Mouse (Mus musculus) forebrain, embryonic 14.5 days (tissue): ENCODE measurements around the gene Gap43. TPM values are rescaled to one million over a fixed set of nuclear protein-coding genes. Genes with fewer than 3 reads are reported as not detected.
"Not testable (repeated sequence)": the region's sequence is repeated elsewhere in the genome, so short reads cannot be mapped to it uniquely, and the experiment has no call there.

ENCODE experiments used
- ATAC-seq: fragments of 200-750 bp; cut with Nextera tagmentation; 2 replicates; pipeline ENCODE4 v1.8.0; 2017; ENCODE audit warnings: mild to moderate bottlenecking, moderate library complexity
- DNase-seq: peaks from one replicate; pipeline ENCODE4 v3.0.0-alpha.2; 2015; ENCODE audit warnings: low spot score
- H3K27ac ChIP-seq: fragments of 300-500 bp; sonication (generic); 2 replicates; pipeline ENCODE4 v1.5.1; 2014; ENCODE audit warnings: low read depth, mild to moderate bottlenecking, control low read depth, low read length, moderate library complexity
- H3K27me3 ChIP-seq: fragments of 300-500 bp; sonication (generic); replicated peaks from 2 replicates; pipeline ENCODE4 v1.6.1; 2014; ENCODE audit warnings: low read length, control low read depth, mixed read lengths; ENCODE audit not compliant: control insufficient read depth, insufficient read depth
- H3K36me3 ChIP-seq: fragments of 300-500 bp; sonication (generic); 2 replicates; pipeline ENCODE4 v1.6.1; 2014; ENCODE audit warnings: low read length, control low read depth; ENCODE audit not compliant: control insufficient read depth, insufficient read depth
- H3K4me1 ChIP-seq: fragments of 300-500 bp; sonication (generic); 2 replicates; pipeline ENCODE4 v1.6.1; 2014; ENCODE audit warnings: antibody characterized with exemption, low read length, control low read depth; ENCODE audit not compliant: control insufficient read depth, insufficient read depth
- H3K4me2 ChIP-seq: fragments of 300-500 bp; sonication (generic); 2 replicates; pipeline ENCODE4 v1.6.1; 2014; ENCODE audit warnings: mild to moderate bottlenecking, control low read depth, low read length
- H3K4me3 ChIP-seq: fragments of 300-500 bp; sonication (generic); 2 replicates; pipeline ENCODE4 v1.5.1; 2014; ENCODE audit warnings: low read depth, low read length, control low read depth
- H3K9ac ChIP-seq: fragments of 300-500 bp; sonication (generic); 2 replicates; pipeline ENCODE4 v1.6.1; 2014; ENCODE audit warnings: mild to moderate bottlenecking, low read length, control low read depth, moderate library complexity
- H3K9me3 ChIP-seq: fragments of 300-500 bp; sonication (generic); replicated peaks from 2 replicates; pipeline ENCODE4 v1.6.1; 2016; ENCODE audit warnings: low read length, control low read depth, mixed read lengths; ENCODE audit not compliant: control insufficient read depth
- WGBS: fragments of 180-500 bp; shearing (Covaris S2); extraction: QIAGEN DNeasy Blood & Tissue Kit; methylation state at CpG from one replicate; pipeline ENCODE4 v1.1.7; 2014; 5-methylcytosine and 5-hydroxymethylcytosine counted together
- polyA plus RNA-seq: library from polyadenylated mRNA; unstranded; fragments of >200 nt; fragmentation: Nextera tagmentation; extraction: Ambion mirVana; gene quantifications from 2 replicates; pipeline ENCODE4 v1.2.1, GENCODE M21; 2014

Gene Gap43
- polyA plus RNA-seq = 829 and 974 TPM in 2 replicates

- no peaks in the 10 kb centered on the region for H3K36me3 ChIP-seq
- H3K4me3 ChIP-seq = peak within 1 kb of the TSS; percentile 48
- DNase-seq (peak; percentile 82), ATAC-seq (peak; percentile 85)
- H3K27ac ChIP-seq = peak within 1 kb of the TSS; percentile 85
- H3K4me1 ChIP-seq = peaks cover 8% of the 10 kb centered on the region; the same call in 1 of the 2 replicates
- H3K9me3 ChIP-seq = no peaks in the 10 kb centered on the region
- no peaks in the 10 kb centered on the region for H3K27me3 ChIP-seq
- peak within 1 kb of the TSS; percentile 76 for H3K9ac ChIP-seq
- H3K4me2 ChIP-seq = peak within 1 kb of the TSS; percentile 76
- WGBS = 0% methylated on average over 18 of the region's 18 CpGs
Observed at GRCm38 (mm10) chr16:42340021-42340768, at the start of gene Gap43. TSS of gene Gap43 (minus strand) at chr16:42340651.

DNA sequence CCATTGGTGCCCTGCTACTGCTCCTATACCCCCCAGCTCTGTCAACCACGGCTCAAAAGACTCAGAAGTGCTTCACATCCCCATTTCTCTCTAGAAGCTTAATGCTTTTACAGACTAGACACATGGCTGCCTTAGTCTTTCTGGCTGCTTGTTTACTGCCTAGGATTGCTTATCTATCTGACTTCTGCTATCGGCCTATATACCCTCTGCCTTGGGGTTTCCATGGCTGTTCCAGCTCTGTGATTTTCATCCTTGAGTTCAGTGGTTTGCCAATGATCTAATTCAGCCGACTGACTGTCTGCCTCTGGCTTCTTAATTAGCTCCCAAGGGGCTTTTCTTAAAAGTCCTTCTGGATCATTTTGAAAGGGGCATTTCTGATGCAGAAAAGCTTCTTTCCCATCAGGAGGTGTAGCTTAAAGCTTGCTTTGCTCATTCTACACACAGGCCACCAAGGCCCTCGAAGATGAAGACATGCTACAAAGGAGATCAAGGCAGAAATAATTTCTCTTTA is 40.9 kb upstream of the Gap43 start:
- Histone ChIP-seq H3K4me1 (peaks cover 4% of the 10 kb centered on the region; the same call in 1 of the 2 replicates), H3K27ac (0 out of 2 replicates have a peak overlapping the region, but pooled peaks have one; percentile 21), H3K4me3 (no peak overlapping the region), H3K9me3 (no peaks in the 10 kb centered on the region), H3K9ac (no peak overlapping the region), H3K27me3 (no peaks in the 10 kb centered on the region), H3K4me2 (no peak overlapping the region), H3K36me3 (no peaks in the 10 kb centered on the region)
- DNase-seq (peak; percentile 57), ATAC-seq (no peak)
- 13% methylated on average over 4 of the region's 4 CpGs for WGBS

- no peaks in the 10 kb centered on the region for H3K27me3 ChIP-seq
- ATAC-seq (no peak), DNase-seq (no peak)
- 24% methylated on average over 3 of the region's 3 CpGs for WGBS
- H3K36me3 ChIP-seq = no peaks in the 10 kb centered on the region
- no peaks in the 10 kb centered on the region for H3K9me3 ChIP-seq
- no peak overlapping the region for H3K4me2 ChIP-seq
- H3K4me3 ChIP-seq = no peak overlapping the region
- no peak overlapping the region for H3K9ac ChIP-seq
- H3K4me1 ChIP-seq = peaks cover 4% of the 10 kb centered on the region; the same call in 1 of the 2 replicates
- H3K27ac ChIP-seq = no peak overlapping the region
Observed at GRCm38 (mm10) chr16:42380641-42381040, 40.2 kb upstream of the Gap43 start.

GRCm38 (mm10) chr16:42370148-42370547 is 29.7 kb upstream of the Gap43 start:
- no peaks in the 10 kb centered on the region for H3K36me3 ChIP-seq
- no peaks in the 10 kb centered on the region for H3K27me3 ChIP-seq
- no peak for ATAC-seq
- no peak overlapping the region for H3K9ac ChIP-seq
- 78% methylated on average over 6 of the region's 6 CpGs for WGBS
- H3K4me2 ChIP-seq = no peak overlapping the region
- H3K4me1 ChIP-seq = no peaks in the 10 kb centered on the region
- peak; percentile 36 for DNase-seq
- H3K4me3 ChIP-seq = no peak overlapping the region
- H3K9me3 ChIP-seq = no peaks in the 10 kb centered on the region
- no peak overlapping the region; the same call in 1 of the 2 replicates for H3K27ac ChIP-seq

- H3K4me2 ChIP-seq = no peak overlapping the region
- ATAC-seq = no peak
- 83% methylated on average over 6 of the region's 6 CpGs for WGBS
Observed at GRCm38 (mm10) chr16:42369346-42369745, 28.9 kb upstream of the Gap43 start.

DNA sequence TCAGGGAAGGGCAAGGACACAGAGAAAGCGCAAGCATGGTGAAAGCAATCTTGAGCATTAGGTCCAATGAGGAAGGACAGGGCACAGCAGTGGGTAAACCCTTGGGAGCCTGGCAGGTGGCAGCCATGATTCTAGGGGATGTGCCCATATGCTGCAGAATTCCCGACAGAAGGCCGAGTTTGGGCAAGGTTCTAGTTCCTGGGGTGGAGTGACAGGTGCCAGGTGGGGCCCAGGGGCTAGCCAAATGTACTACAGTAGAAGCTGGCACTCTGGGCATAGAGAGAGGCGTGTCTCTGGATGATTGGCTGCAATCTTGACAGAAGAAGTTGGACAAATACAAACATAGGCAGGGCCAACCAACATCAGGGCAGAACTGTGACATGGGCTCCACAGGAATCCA is 19.6 kb upstream of the Gap43 start:
- 89% methylated on average over 4 of the region's 4 CpGs for WGBS
- H3K4me2 ChIP-seq = no peak overlapping the region
- H3K4me1 ChIP-seq = no peaks in the 10 kb centered on the region
- H3K27ac ChIP-seq = no peak overlapping the region
- no peak overlapping the region for H3K4me3 ChIP-seq
- ATAC-seq (no peak; the same call in 1 of the 2 replicates), DNase-seq (no peak)
- H3K9me3 ChIP-seq = no peaks in the 10 kb centered on the region
- no peaks in the 10 kb centered on the region for H3K36me3 ChIP-seq
- no peaks in the 10 kb centered on the region for H3K27me3 ChIP-seq
- no peak overlapping the region for H3K9ac ChIP-seq

More at GRCm38 (mm10) chr16:42369346-42369745, 28.9 kb upstream of the Gap43 start:
- H3K27me3 ChIP-seq = no peaks in the 10 kb centered on the region
- H3K9ac ChIP-seq = no peak overlapping the region
- no peak overlapping the region for H3K4me3 ChIP-seq
- no peaks in the 10 kb centered on the region for H3K36me3 ChIP-seq
- H3K9me3 ChIP-seq = no peaks in the 10 kb centered on the region
- H3K4me1 ChIP-seq = no peaks in the 10 kb centered on the region
- no peak for DNase-seq
- no peak overlapping the region for H3K27ac ChIP-seq

GRCm38 (mm10) chr16:42358058-42358457 is 17.6 kb upstream of the Gap43 start:
- H3K36me3 ChIP-seq = no peaks in the 10 kb centered on the region
- no peak for DNase-seq
- ATAC-seq = no peak
- 89% methylated on average over 4 of the region's 4 CpGs for WGBS
- H3K27ac ChIP-seq = no peak overlapping the region
- no peak overlapping the region for H3K4me3 ChIP-seq
- H3K9ac ChIP-seq = no peak overlapping the region
- no peaks in the 10 kb centered on the region for H3K9me3 ChIP-seq
- no peak overlapping the region for H3K4me2 ChIP-seq
- H3K4me1 ChIP-seq = no peaks in the 10 kb centered on the region
- no peaks in the 10 kb centered on the region for H3K27me3 ChIP-seq

- Histone ChIP-seq H3K4me1 (no peaks in the 10 kb centered on the region), H3K4me2 (no peak overlapping the region), H3K27ac (no peak overlapping the region), H3K27me3 (no peaks in the 10 kb centered on the region), H3K9ac (no peak overlapping the region), H3K36me3 (no peaks in the 10 kb centered on the region), H3K9me3 (no peaks in the 10 kb centered on the region), H3K4me3 (no peak overlapping the region)
- DNase-seq (no peak), ATAC-seq (no peak)
- WGBS = 91% methylated on average over 2 of the region's 2 CpGs
Observed at GRCm38 (mm10) chr16:42350076-42350475, 9.6 kb upstream of the Gap43 start.

GRCm38 (mm10) chr16:42340865-42341264 is 414 bp upstream of the Gap43 start:
- not testable (repeated sequence) for H3K36me3 ChIP-seq, H3K4me1 ChIP-seq, H3K27me3 ChIP-seq, H3K9ac ChIP-seq, H3K9me3 ChIP-seq, H3K4me3 ChIP-seq, DNase-seq
- Histone ChIP-seq H3K27ac (0 out of 2 replicates have a peak overlapping the region, but pooled peaks have one; percentile 85), H3K4me2 (peak overlapping the region; percentile 76; the same call in 1 of the 2 replicates)
- 0% methylated on average over 2 of the region's 3 CpGs for WGBS
- ATAC-seq = peak; percentile 86
